Mouse (Mus musculus) brain, embryonic 14.5 days (tissue): ENCODE data around the gene AI413582. TPM values are rescaled to one million over a fixed set of nuclear protein-coding genes. Genes with fewer than 3 reads are reported as not detected.

Experiments used
- DNase-seq: peaks from one replicate; pipeline ENCODE4 v3.0.0-alpha.2; 2011; ENCODE audit warnings: low read depth
- CTCF ChIP-seq: fragments of 200-500 bp; IDR thresholded peaks from 2 replicates; pipeline ENCODE4 v1.5.1; 2012; ENCODE audit warnings: inconsistent platforms, mild to moderate bottlenecking, moderate library complexity, borderline replicate concordance; ENCODE audit not compliant: insufficient read depth, insufficient read length; ENCODE audit errors: extremely low read depth
- POLR2A ChIP-seq: fragments of 200-500 bp; IDR thresholded peaks from 2 replicates; pipeline ENCODE4 v1.6.1; 2012; ENCODE audit warnings: mild to moderate bottlenecking, inconsistent platforms, borderline replicate concordance; ENCODE audit not compliant: poor library complexity, insufficient read depth, insufficient read length, severe bottlenecking; ENCODE audit errors: extremely low read depth
- polyA plus RNA-seq: library from polyadenylated mRNA; depleted of rRNA; stranded (reverse); fragments of >200 nt; gene quantifications from 2 replicates; pipeline ENCODE4 v1.2.3, GENCODE M21; 2012

Gene AI413582
- polyA plus RNA-seq, 1 experiment = 35.8 TPM

DNA sequence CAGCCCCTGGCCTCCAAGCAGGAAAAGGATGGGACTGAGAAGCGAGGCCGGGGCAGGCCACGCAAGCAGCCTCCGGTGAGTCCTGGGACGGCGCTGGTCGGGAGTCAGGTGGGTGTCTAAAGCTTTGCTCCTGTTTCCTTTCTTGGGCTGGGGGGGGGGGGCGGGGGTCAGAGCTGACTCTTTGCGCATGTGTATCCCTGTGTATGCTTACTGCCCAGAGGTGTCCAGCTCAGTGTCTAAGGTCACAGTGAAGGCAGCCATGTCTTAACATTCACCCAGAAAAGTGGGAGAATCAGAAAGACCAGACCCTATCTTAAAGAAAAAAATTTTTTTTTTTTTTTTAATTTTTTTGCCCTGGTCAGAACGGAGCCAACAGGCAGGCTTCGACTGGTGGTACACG, 6.0 kb downstream of the AI413582 start:
- no peak for TF ChIP-seq POLR2A
- no peak for TF ChIP-seq CTCF
- no peak for DNase-seq

- DNase-seq = no peak
- TF ChIP-seq POLR2A (no peak), CTCF (no peak)
These were observed 6.7 kb downstream of the AI413582 start for GRCm38 (mm10) chr17:27558845-27559244.

GRCm38 (mm10) chr17:27557927-27558661, 7.5 kb downstream of the AI413582 start:
- no peak for TF ChIP-seq POLR2A
- no peak for TF ChIP-seq CTCF
- DNase-seq = peak; percentile 84

DNA sequence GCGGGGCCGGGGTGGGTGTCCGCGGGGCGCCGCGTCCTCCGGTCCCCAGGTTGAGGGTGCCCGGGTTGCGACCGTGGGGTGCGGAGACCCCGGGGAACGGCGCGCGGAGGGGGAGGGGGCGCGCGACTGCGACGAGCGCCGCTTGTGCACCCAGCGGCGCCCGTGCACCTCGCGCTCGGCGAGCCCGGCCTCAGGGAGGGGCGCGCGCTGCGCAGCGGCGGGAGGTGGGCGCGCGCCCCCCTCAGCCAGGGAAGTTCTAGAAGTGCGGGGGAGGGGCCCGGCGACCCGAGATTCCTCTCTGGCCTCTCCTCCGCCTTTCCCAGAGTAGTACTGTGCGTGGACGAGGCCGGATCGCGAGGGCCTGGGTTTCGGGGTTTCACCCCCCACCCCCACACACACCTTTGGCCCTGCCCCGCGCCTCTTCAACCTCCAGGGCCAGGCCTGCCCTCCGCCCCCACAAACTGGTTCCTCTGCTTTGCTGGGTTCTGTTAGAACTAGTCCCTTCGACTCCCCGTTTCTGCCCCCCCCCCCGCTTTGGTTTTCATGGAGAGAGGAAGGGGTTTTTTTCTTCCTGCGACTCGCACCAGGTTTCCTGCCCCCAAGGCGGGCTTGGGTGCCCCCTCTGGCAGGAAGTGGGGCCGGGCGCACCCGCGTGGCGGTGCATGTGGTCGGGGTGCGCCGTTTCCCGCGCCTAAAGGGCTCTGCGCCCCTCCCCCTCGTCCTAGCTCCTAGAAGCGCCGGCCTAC, 8.2 kb downstream of the AI413582 start:
- TF ChIP-seq CTCF = peak; percentile 19; the same call in 1 of the 2 replicates
- TF ChIP-seq POLR2A = 0 out of 2 replicates have a peak, but pooled peaks have one; percentile 11
- peak; percentile 70 for DNase-seq

DNA sequence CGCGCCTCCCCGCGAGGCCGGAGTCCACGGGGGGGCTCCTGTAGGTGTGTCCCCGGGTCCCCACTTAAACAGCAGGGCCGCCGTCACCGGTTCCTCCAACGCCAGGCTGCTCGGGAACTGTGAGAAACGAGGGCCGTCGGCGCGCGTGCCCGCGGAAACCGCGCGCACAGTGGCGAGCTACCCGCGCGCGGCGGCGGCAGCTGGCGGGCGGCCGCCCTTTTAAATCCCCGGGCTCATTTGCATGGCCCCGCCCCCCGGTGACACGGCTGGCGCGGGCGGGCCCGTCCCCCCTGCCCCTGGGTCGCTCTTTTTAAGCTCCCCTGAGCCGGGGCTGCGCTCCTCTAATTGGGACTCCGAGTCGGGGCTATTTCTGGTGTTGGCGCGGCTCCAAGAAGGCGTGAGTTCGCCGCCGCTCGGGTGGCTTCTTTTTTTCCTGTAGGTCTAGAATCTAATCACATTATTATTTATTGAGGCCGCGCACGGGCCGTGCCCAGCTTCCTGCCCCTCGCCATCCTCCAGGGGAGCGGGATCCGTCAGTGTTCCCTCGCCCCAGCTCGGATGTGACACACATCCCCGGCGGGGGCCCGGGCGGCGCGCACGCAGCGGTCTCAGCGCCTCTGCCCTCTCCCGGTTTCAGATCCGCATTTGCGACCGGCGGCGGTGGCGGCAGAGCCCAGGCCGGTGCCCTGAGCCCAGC, 9.1 kb downstream of the AI413582 start, which contains the start of gene Hmga1:
Gene Hmga1, plus strand, starts transcription at position 183 of the 697 bp plus-strand sequence.
- TF ChIP-seq POLR2A = peak; percentile 92
- no peak for TF ChIP-seq CTCF
- peak; percentile 96 for DNase-seq

DNA sequence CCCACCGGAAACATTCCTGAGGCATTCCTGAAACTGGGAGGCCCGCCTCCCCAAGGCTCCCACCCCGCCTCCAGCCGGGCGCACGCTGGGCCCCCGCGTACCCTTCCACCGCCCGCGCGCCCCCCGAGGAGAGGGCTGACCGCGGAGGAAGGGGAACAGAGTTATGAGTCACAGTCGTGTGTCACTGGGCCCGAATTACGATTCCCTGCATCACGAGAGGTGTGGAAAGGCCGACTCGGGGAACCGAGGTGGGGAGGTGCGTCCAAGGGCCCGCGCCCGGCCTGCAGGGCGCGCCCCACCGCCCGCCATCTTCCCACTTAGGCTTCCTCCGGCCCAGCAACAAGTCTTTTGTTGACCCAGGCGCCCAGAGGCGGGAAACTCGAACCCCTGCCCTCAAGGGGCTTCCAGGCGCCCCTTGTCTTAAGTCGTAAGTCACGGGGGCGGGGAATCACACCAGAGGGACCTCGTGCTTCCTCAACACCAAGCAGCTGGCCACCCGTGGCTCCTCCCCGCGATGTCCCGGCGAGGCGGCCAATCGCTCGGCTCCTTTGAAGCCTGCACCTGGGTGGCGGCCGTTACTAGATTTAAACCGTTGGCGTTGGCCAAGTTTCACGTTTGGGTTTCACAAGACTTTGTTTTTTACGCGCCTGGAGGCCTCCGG, 9.9 kb downstream of the AI413582 start:
- peak; percentile 78 for DNase-seq
- TF ChIP-seq POLR2A (no peak), CTCF (no peak)

- TF ChIP-seq CTCF = no peak
- no peak for TF ChIP-seq POLR2A
- DNase-seq = peak; percentile 65
These were observed 10.5 kb downstream of the AI413582 start for GRCm38 (mm10) chr17:27555075-27555511.

GRCm38 (mm10) chr17:27554062-27554960, 11.2 kb downstream of the AI413582 start:
- no peak for DNase-seq
- TF ChIP-seq POLR2A = no peak
- no peak for TF ChIP-seq CTCF

GRCm38 (mm10) chr17:27552215-27553201, 13.0 kb downstream of the AI413582 start:
- TF ChIP-seq CTCF (no peak), POLR2A (no peak)
- no peak for DNase-seq
